In the genomic region with DNA sequence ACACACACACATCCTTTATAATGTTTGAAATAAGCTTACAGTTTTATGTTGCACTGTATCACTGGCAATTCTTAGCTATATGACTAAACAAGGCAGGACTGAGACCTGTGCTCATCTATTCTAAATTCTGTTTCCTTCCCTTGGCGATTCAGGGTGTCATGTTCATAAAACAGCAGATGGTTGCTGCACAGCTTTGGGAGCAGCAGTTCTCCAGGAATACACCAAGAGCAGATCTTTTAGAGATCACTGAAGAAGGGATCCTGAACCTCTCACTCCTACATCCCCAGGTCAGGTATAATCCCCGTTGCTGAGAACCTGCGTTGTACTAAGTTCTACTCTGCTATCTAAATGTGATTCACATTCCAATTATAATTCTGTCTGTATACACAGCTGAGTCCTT, we compare ENCODE assay signal across 30 mouse cellular contexts.
"Had no signal": no experiment of that assay in that cellular context is flagged by ENCODE, and none has a peak within 500 bp of the region (broad histone marks: within the 10 kb centered on the region; RNA-seq: fewer than 3 reads in every experiment).

No protein-coding gene starts in this region.

- ATAC-seq: liver, embryonic 12.5 days; liver, postnatal 0 days; lung, postnatal 0 days; midbrain, embryonic 13.5 days; midbrain, embryonic 15.5 days; midbrain, embryonic 16.5 days had no signal

- H3K4me3 ChIP-seq: limb, embryonic 10.5 days; limb, embryonic 12.5 days; limb, embryonic 13.5 days; limb, embryonic 15.5 days; liver, embryonic 12.5 days; liver, embryonic 13.5 days; liver, embryonic 15.5 days; lung, embryonic 15.5 days; megakaryocyte, embryonic 14.5 days; midbrain, embryonic 10.5 days; midbrain, embryonic 12.5 days; midbrain, embryonic 13.5 days; midbrain, embryonic 15.5 days; myocyte; neural tube, embryonic 12.5 days had no signal

- DNase-seq: left cerebral cortex, postnatal 4 days; liver; liver, embryonic 13.5 days; liver, postnatal 0 days; lung, adult 18-20 months; lung, adult 2 months; lung, embryonic 14.5 days; lung, postnatal 10 days; lung, postnatal 14 days; lung, postnatal 36 days; lung, postnatal 4 days; midbrain, embryonic 14.5 days had no signal

- H3K27ac ChIP-seq: limb, embryonic 10.5 days; limb, embryonic 12.5 days; limb, embryonic 13.5 days; limb, embryonic 15.5 days; liver, embryonic 12.5 days; liver, embryonic 13.5 days; liver, embryonic 14.5 days; liver, embryonic 15.5 days; lung, embryonic 15.5 days; macrophage; midbrain, embryonic 10.5 days; midbrain, embryonic 12.5 days; midbrain, embryonic 13.5 days; midbrain, embryonic 15.5 days; neural tube, embryonic 12.5 days had no signal
